Mouse (Mus musculus): ENCODE data around the gene Aplnr. TPM values are rescaled to one million over a fixed set of nuclear protein-coding genes. Genes with fewer than 3 reads are reported as not detected.

The Aplnr gene
- total RNA-seq, 1 experiment from 2014 or later, result not detected

DNA sequence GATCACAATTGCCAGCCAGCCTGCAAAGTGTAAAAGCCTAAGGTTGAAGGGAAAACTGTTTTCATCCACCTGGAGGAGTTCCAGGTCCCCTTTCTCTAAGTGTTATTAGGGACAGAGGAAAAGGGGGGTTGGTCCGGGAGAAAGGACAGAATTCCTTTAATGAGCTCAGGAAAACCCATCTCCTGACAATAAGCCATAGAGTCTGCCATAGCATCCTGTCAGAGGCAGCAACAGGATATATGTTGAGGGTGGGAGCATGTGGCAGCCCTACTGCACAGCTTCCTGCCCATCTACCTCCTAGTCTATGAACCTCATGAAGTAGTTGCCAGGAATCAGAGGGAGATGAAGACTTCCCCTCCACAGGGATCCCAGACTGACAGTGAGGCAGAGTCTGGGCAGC is 31.6 kb downstream of the Aplnr start:
- no peak for ATAC-seq (replicated peaks; ENCODE audit: insufficient number of reproducible peaks, low FRiP score, low TSS enrichment, poor library complexity, severe bottlenecking)

DNA sequence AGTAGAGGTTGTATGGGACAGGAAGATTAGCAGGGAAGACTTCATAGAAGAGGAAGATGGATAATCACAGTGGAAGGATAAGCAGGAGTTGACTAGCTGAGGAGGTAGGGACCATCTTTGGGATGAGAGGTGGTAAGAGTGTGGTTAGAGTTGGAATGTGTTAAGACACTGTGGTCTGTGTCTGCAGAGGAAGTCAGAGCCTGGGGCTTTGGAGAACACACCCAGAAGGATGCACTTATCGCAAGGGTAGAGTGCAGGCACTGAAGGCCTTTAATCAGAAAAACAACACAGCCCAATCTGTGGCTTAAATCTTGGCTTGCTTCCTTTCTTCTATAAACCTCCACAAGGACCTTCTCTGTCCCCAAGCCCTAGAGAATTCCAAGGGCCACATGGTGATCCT is 32.3 kb downstream of the Aplnr start:
- ATAC-seq (replicated peaks; ENCODE audit: insufficient number of reproducible peaks, low FRiP score, low TSS enrichment, poor library complexity, severe bottlenecking), result no peak

GRCm38 (mm10) chr2:85172071-85172762 is 36.2 kb downstream of the Aplnr start:
- ATAC-seq (replicated peaks; ENCODE audit: insufficient number of reproducible peaks, low FRiP score, low TSS enrichment, poor library complexity, severe bottlenecking), result no peak

- ATAC-seq (replicated peaks; ENCODE audit: insufficient number of reproducible peaks, low FRiP score, low TSS enrichment, poor library complexity, severe bottlenecking), result no peak
These were observed 36.7 kb downstream of the Aplnr start for GRCm38 (mm10) chr2:85172763-85173103.

DNA sequence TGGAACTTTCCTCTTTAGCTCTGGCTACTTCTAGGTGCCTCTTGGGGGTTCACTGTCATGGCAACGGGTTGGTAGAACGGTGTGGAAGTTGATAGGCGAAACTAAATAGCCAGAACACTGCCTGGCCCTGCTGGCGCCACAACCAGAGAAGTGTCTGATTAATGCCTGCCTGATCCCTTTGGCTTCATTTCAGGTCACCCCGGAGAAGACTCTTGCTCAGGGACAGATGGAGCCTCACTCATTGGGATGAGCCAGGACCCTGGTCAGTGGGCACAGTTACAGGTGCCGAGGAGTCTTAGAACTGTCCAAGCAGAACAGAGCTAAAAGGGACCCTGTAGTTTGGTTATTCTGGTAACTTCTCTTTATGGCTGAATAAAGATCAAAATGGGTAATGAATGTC is 37.5 kb downstream of the Aplnr start:
- ATAC-seq (replicated peaks; ENCODE audit: insufficient number of reproducible peaks, low FRiP score, low TSS enrichment, poor library complexity, severe bottlenecking), result no peak

DNA sequence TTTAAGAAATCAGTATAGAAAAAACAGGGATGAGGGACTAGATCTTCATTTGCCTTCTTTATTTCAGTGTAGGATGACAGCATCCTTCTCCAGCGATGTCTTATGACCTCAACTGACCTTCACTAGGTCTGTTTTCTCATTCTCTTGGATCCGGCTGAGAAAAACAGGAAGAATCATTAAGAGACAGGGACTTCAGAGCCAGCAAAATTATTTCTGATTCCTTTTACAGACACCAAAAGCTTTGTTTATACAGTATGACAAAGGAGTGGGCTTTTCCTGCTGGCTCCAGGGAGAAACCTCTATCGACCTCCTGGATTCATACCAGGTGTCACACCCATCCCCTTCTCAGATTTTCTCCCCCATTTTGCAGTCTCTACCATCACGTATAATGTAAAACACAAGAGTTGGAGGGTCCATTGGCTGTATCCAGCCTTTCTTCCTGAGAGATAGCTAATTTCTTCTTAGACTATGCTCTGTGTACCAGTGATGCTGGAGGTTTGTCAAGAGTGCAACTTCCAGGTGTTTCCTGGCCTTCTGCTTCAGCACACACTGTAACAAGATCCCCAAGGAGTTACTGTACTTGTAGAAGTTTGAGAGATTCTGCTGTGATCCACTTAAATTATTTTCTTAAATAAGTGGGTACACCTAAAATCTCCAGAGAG is 42.2 kb downstream of the Aplnr start:
- no peak for ATAC-seq (replicated peaks; ENCODE audit: insufficient number of reproducible peaks, low FRiP score, low TSS enrichment, poor library complexity, severe bottlenecking)

- no peak for ATAC-seq (replicated peaks; ENCODE audit: insufficient number of reproducible peaks, low FRiP score, low TSS enrichment, poor library complexity, severe bottlenecking)
These were observed 51.6 kb downstream of the Aplnr start for GRCm38 (mm10) chr2:85187582-85188151.

Other genes starting within 250 kb of the Aplnr start
- not detected in 3 replicates for gene Rtn4rl2, start 249.5 kb upstream of the Aplnr start, total RNA-seq (2017)
- gene Slc43a3, start 199.6 kb upstream of the Aplnr start, total RNA-seq (2017), result 4.1 to 5.3 TPM (median 4.8 TPM) in 3 replicates
- gene Prg2, start 155.8 kb upstream of the Aplnr start, total RNA-seq (2017), result 1.2 to 3.6 TPM in 2 of 3 replicates, not detected in the other
- not detected in 3 replicates for gene Prg3, start 148.0 kb upstream of the Aplnr start, total RNA-seq (2017)
- gene Ssrp1, start 99.0 kb upstream of the Aplnr start, total RNA-seq (2017), result 113 to 215 TPM (median 119 TPM) in 3 replicates
- gene P2rx3, start 98.8 kb upstream of the Aplnr start, total RNA-seq (2017), result 0.29 TPM in 1 of 3 replicates, not detected in the others
- 7.1 to 18.7 TPM (median 10.0 TPM) in 3 replicates for gene Tnks1bp1, start 88.2 kb upstream of the Aplnr start, total RNA-seq (2017)
- 0.10 TPM in 1 of 3 replicates, not detected in the others for gene Lrrc55, start 61.0 kb downstream of the Aplnr start, total RNA-seq (2017)
- gene Olfr987, start 203.1 kb downstream of the Aplnr start, total RNA-seq (2017), result not detected in 3 replicates
- gene Olfr988, start 227.0 kb downstream of the Aplnr start, total RNA-seq (2017), result not detected in 3 replicates